Mouse (Mus musculus) thymus, adult 18-20 months (tissue): Measurements from ENCODE around the gene Tenm4.

ENCODE experiments used
- DNase-seq, 2 experiments: peaks; one replicate each; pipeline ENCODE4 v3.0.0; 2022; ENCODE audit warnings: mixed read lengths in 2 of 2

Tenm4 gene

GRCm38 (mm10) chr7:96819538-96819937 is 648.5 kb downstream of the Tenm4 start:
- DNase-seq: no peak

GRCm38 (mm10) chr7:96820343-96820742 is 649.3 kb downstream of the Tenm4 start:
- no peak for DNase-seq

- DNase-seq: no peak
Measured at GRCm38 (mm10) chr7:96826101-96826500, 655.1 kb downstream of the Tenm4 start.

DNA sequence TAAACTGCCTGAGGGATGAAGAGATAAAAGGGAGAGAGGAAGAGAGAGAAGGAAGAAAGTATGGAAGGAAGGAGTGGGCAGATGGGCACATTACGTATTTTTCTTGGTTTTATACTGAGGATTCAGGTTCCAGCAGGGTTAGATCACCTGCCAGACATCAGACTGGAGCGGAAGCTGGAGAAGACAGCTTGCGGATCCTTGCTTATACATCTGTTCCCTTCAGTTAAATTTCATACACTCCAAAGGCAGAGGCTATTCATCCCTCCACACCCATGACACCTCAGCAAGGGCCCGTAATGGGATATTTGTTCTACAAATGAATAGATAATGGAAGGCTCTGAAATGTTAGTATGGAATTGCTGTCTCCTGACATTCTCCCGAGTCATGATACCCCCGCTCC is 655.6 kb downstream of the Tenm4 start:
- no peak for DNase-seq

DNA sequence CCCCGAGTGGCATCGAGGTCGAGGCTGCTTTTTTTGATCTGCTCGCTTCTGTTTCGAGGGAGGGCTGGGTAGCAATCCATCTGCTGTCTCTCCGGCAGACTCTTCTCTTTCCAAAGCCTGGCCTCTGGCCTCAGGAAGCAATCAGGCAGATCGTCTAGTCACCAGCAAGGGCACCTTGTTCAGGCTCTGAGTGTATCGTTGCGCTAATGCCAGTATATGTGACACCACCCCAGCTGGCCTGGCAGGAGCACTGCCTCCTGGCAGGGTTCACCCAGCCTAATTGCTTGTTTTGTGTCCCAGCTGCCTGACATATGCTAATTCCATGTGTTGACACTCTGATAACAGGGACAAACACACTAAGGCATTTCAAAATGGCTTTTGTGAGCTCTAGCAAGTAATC is 661.5 kb downstream of the Tenm4 start:
- DNase-seq: no peak

- no peak for DNase-seq
Measured at GRCm38 (mm10) chr7:96833012-96833411, 662.0 kb downstream of the Tenm4 start.

- no peak for DNase-seq
Measured at GRCm38 (mm10) chr7:96834681-96835289, 663.7 kb downstream of the Tenm4 start.

DNA sequence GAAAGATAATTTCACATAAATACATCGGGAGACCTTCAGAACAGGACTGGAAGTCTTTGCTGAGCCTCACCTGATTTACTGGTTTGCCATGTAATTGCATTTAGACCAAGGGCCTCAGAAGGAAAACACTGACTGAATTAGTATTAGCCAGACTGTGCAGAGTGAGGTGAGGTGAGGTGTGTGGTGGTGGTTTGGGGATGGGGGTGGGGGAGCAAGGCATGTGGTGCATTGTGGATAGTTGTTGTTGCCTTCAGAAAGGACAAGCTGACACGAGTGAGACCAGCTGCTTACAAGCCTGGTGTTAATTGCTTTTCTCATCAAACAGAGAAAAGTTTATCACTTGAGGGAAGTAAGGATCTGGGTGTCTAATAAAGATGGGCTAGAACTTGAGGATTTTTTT is 664.3 kb downstream of the Tenm4 start:
- no peak for DNase-seq

- DNase-seq: no peak
Measured at GRCm38 (mm10) chr7:96838271-96838841, 667.3 kb downstream of the Tenm4 start.

DNA sequence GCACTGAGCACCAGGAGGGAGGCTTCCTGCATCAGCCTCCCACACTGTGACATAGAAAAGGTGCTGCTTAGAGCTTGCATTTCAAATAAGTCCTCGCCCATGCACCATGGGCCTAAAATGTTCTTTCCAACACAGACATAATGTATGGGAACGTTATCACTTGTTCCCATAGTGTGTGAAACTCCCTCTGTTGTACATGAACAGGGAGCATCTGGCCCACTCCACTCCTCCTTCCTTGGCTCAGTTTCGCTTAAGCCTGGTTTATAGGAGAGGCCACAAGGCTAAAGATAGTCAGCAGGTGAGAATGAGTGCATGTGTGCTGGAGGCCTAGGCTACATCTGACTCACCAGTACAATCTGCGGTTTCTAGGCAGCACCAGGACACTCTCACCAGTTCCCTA is 667.9 kb downstream of the Tenm4 start:
- DNase-seq: no peak

DNA sequence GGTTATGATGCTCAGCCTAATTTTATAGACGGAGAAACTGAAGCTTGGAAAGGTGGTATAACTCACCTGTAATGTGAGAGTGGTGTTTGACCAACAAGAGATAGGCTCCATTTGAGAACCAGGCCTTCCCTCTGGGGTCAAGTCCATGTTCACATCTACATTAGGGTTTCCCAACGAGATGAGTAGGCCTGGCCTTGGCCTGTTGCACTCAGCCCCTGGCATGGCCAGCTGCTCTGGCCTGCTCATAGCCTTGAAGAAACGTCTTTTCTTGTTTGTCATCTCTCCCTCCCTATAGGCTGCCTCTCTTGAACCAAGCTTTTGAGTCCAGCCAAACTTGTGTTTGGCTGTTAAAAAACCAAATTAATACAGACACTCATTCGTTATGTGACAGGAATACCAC is 668.5 kb downstream of the Tenm4 start:
- no peak for DNase-seq

DNA sequence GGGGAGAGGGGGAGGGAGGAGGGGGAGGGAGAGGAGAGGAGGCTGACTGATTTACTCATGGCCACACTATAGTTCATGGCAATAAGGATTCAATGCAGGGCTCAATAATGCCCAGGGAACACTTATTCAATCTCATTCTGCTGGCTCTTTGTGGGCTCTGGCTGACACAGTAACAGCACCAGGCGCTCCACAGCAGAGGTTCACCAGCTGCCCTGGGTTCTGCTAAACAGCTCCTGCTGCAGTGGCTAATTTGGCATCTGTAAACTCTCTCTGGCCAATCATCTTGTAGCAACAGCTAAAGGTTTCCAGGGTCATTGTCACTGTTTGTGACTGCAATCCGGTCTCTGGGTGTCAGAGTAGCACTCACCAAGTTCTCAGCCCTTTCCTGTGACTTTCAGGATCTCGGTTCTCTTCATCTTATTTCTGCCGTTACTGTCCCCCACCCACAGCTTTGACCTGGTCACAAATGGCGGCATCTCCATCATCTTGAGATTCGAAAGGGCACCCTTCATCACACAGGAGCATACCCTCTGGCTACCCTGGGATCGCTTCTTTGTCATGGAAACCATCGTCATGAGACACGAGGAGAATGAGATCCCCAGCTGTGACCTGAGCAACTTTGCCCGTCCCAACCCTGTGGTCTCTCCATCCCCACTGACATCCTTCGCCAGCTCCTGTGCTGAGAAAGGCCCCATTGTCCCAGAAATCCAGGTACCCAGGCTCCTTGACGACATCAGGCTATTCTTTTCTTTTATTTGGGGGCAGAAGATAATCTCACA is 671.6 kb downstream of the Tenm4 start:
- no peak for DNase-seq

- DNase-seq: no peak
Measured at GRCm38 (mm10) chr7:96844104-96844894, 673.3 kb downstream of the Tenm4 start.

- DNase-seq: no peak
Measured at GRCm38 (mm10) chr7:96852781-96853180, 681.7 kb downstream of the Tenm4 start.

DNA sequence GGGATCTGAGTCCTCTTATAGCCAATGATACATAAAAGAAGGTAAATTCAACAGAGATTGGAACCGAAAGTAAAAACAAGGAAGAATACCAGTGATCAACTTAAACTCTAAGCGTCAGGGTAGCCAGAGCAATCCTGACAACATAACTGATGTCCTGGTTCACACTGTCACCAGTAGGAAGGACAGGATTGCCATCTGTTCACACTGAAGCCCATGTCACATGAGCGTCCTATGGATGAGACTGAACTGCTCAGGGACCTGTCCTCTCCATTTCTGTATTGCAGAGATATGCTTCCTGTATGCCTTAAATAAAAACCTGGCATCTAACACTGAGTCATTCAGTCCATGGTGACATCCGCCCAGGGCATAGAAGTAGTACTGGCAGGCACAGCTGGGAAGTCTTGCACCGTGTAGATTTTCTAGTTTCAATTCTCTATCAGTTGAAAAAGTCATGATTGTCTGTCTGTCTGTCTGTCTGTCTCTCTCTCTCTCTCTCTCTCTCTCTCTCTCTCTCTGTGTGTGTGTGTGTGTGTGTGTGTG is 684.9 kb downstream of the Tenm4 start:
- no peak for DNase-seq

GRCm38 (mm10) chr7:96856518-96856917 is 685.5 kb downstream of the Tenm4 start:
- no peak for DNase-seq

GRCm38 (mm10) chr7:96859077-96859476 is 688.0 kb downstream of the Tenm4 start:
- no peak for DNase-seq

- DNase-seq: no peak
Measured at GRCm38 (mm10) chr7:96859684-96860083, 688.6 kb downstream of the Tenm4 start.

DNA sequence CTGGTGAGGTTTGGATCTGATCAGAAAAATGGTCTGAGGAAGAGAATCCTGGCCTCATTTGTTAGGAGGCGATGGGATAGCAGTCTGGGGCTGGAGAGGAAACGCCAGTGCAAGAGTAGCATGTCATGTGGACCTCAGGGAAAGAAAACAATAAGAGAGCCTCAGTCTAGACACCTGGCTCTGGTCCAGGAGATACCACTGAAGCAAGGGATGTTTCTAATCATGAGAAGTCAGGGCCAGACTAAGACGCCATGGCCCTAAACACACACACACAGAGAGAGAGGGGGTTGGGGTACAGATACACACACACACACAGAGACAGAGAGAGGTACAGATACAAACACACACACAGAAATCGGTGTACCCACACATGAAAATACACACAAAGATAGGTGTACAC is 689.6 kb downstream of the Tenm4 start:
- no peak for DNase-seq

GRCm38 (mm10) chr7:96864894-96865722 is 694.1 kb downstream of the Tenm4 start:
- no peak for DNase-seq

DNA sequence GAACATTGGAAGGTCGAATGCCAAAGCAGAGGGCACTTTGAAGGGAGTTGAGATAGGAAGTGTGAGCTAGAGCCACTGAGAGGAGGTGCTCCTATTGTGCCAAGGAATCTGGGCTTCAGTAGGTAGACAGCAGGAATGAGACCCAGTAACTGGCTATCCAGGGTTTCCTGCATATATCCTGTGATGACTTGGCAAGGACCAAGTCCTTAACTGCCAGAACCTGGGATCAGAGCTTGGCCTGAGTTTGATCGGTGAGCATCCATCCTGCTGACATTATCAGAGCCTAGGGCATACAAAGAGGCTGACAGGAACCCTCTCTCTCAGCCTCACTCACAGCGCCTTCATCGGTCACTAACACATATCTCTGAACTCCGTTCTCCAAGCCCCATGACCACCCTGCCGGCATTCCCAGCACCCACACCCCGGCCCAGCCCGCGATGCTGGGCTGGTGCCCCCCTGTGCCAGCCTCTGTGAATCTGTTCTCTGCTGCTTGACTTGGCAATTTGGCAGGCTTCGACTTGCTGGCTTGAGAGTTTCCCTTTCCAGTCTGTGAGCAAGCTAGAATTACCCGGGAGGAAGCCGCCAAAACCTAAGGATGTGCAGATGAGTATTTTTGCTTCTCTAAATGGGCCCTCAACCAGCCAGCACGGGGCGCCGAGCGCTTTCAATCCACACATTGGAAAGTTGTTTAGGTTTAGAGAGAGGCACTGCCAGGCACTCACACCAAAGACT is 698.2 kb downstream of the Tenm4 start:
- no peak for DNase-seq

DNA sequence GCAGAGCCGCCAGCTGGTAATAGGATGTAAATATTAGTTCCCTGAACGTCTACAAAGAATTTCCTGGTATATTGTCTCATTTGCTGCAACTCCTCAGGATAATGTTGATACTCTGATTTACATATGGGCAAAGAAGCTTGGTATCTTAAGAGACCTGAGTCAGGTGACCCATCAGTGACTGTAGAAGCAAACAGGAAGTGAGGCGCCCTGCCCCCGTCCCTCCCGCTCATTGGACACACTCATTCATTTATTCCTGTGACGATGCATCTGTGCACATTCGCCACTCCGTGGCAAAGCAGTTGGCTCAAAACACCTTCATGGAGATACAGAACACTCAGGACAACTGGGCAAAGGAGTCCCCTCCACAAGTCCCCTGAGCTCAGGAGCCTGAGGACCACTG is 699.4 kb downstream of the Tenm4 start:
- DNase-seq: no peak
